Mouse (Mus musculus) thymus, adult 2 months (tissue): ENCODE data around the gene Ranbp1. TPM values are rescaled to one million over a fixed set of nuclear protein-coding genes. Genes with fewer than 3 reads are reported as not detected.

ENCODE experiments used
- DNase-seq: peaks from one replicate; pipeline ENCODE4 v3.0.0; 2021
- H3K27ac ChIP-seq: fragments of 200-500 bp; 2 replicates; pipeline ENCODE4 v1.5.1; 2012; ENCODE audit warnings: low read length, control low read depth; ENCODE audit not compliant: control insufficient read depth, insufficient read depth
- H3K27me3 ChIP-seq: fragments of 200-500 bp; 2 replicates; pipeline ENCODE4 v1.6.1; 2012; ENCODE audit warnings: mild to moderate bottlenecking, low read length, moderate library complexity, mixed read lengths; ENCODE audit not compliant: control insufficient read depth, insufficient read depth
- H3K36me3 ChIP-seq: fragments of 200-500 bp; 2 replicates; pipeline ENCODE4 v1.6.1; 2012; ENCODE audit warnings: mild to moderate bottlenecking, low read length, moderate library complexity; ENCODE audit not compliant: control insufficient read depth, insufficient read depth
- H3K4me1 ChIP-seq: fragments of 200-500 bp; replicated peaks from 2 replicates; pipeline ENCODE4 v1.6.1; 2012; ENCODE audit warnings: low read length; ENCODE audit not compliant: control insufficient read depth, insufficient read depth
- H3K4me3 ChIP-seq: fragments of 200-500 bp; 2 replicates; pipeline ENCODE4 v1.5.1; 2012; ENCODE audit warnings: mild to moderate bottlenecking, low read length, control low read depth, moderate library complexity; ENCODE audit not compliant: control insufficient read depth, insufficient read depth
- CTCF ChIP-seq: fragments of 200-500 bp; IDR thresholded peaks from 2 replicates; pipeline ENCODE4 v1.5.1; 2012; ENCODE audit warnings: mild to moderate bottlenecking, control low read depth, low read length, moderate library complexity, borderline replicate concordance; ENCODE audit not compliant: control insufficient read depth, poor library complexity, insufficient read depth; ENCODE audit errors: extremely low read depth
- POLR2A ChIP-seq: fragments of 200-500 bp; IDR thresholded peaks from 2 replicates; pipeline ENCODE4 v1.6.1; 2012; ENCODE audit warnings: mild to moderate bottlenecking, low read length, control low read depth, moderate library complexity; ENCODE audit not compliant: control insufficient read depth, poor library complexity, insufficient read depth; ENCODE audit errors: extremely low read depth
- WGBS: fragments of 180-500 bp; shearing (Covaris S2); methylation state at CpG from one replicate; pipeline ENCODE4 v1.1.7; 2018; 5-methylcytosine and 5-hydroxymethylcytosine counted together
- polyA plus RNA-seq: library from polyadenylated mRNA; depleted of rRNA; stranded (reverse); fragments of >200 nt; gene quantifications from 2 replicates; pipeline ENCODE4 v1.2.3, GENCODE M21; 2012

Gene Ranbp1
- polyA plus RNA-seq, 1 experiment, result 81.8 TPM

GRCm38 (mm10) chr16:18229622-18230021 is 18.9 kb downstream of the Ranbp1 start:
- no peak for DNase-seq
- Histone ChIP-seq H3K4me1 (peaks cover 54% of the 10 kb centered on the region), H3K27ac (peak overlapping the region; percentile 63), H3K27me3 (no peaks in the 10 kb centered on the region), H3K4me3 (no peak overlapping the region), H3K36me3 (peaks cover 31% of the 10 kb centered on the region)
- no peak for TF ChIP-seq CTCF
- no peak for TF ChIP-seq POLR2A
- 37% methylated on average over 11 of the region's 11 CpGs for WGBS

DNA sequence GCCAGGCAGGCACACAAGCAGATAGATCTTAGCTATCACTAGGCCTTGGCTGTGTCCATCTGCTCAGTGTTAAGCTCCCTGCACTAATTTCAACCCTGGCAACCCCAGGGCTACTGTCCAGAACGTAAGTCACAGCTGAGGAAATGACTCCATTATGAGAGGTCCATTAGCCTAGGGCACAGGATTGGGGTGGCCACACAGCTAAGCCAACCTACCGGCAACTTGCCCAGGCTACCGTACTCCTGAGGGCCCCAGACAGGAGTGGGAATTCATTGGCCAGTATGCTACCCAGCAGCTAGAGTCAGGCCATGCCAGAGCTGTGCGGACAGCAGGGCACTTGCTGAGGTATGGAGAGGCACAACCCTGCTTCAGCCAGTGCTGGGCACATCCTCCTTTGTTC is 19.7 kb downstream of the Ranbp1 start:
- H3K27me3 ChIP-seq, result no peaks in the 10 kb centered on the region
- TF ChIP-seq CTCF (no peak), POLR2A (no peak)
- peaks cover 47% of the 10 kb centered on the region for H3K4me1 ChIP-seq
- H3K27ac ChIP-seq, result no peak overlapping the region
- H3K4me3 ChIP-seq, result no peak overlapping the region
- H3K36me3 ChIP-seq, result peaks cover 39% of the 10 kb centered on the region
- 98% methylated on average over 4 of the region's 4 CpGs for WGBS
- DNase-seq, result no peak

GRCm38 (mm10) chr16:18227897-18228422 is 20.6 kb downstream of the Ranbp1 start:
- Histone ChIP-seq H3K4me3 (no peak overlapping the region), H3K4me1 (peaks cover 40% of the 10 kb centered on the region), H3K27ac (no peak overlapping the region), H3K36me3 (peaks cover 46% of the 10 kb centered on the region), H3K27me3 (no peaks in the 10 kb centered on the region)
- 99% methylated on average over 20 of the region's 20 CpGs for WGBS
- DNase-seq, result no peak
- TF ChIP-seq CTCF (no peak), POLR2A (no peak)

GRCm38 (mm10) chr16:18227187-18227586 is 21.3 kb downstream of the Ranbp1 start:
- H3K36me3 ChIP-seq, result peaks cover 51% of the 10 kb centered on the region
- no peak overlapping the region for H3K27ac ChIP-seq
- H3K27me3 ChIP-seq, result no peaks in the 10 kb centered on the region
- peaks cover 36% of the 10 kb centered on the region for H3K4me1 ChIP-seq
- H3K4me3 ChIP-seq, result no peak overlapping the region
- no peak for DNase-seq
- TF ChIP-seq CTCF, result no peak
- TF ChIP-seq POLR2A, result no peak
- WGBS, result 98% methylated on average over 13 of the region's 13 CpGs

DNA sequence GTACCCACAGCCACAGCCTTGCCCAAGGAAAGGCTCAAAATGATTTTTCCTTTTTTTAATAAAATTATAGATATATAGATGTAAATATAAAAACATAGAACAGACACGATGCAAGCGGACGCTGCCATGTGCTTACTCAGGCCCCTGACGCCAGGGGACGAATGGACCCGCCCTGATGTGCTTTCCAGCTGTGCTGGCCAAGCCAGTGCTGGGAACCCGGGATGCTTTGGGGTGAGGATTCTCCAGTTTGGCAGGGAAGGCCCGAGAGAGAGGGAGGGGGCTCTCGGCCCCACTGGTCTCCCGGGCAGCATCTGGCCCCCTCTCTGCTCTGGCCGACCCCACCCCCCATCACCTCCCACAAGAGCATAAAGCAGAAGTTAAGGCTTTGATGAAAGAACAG is 26.3 kb downstream of the Ranbp1 start:
- WGBS, result 86% methylated on average over 11 of the region's 11 CpGs

DNA sequence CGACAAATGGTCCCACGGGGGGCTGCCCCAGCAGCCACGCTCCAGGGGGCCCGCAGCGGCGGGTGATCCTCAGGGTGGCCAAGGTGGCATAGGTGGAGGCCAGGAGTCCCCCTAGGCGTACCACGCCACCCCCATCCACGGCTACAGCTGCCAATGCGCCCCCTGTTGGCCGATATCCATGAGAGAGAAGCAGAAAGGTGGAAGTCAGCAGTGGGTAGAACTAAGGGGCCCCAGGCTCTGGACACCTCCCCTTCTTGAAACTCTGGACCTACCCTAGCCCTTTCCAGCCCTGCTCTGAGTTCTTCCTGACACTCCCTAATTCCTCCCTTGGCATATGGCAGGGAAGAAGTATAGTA is 27.0 kb downstream of the Ranbp1 start:
- no peak overlapping the region for H3K4me3 ChIP-seq
- WGBS, result 86% methylated on average over 11 of the region's 11 CpGs
- H3K27ac ChIP-seq, result no peak overlapping the region
- H3K36me3 ChIP-seq, result peaks cover 39% of the 10 kb centered on the region
- no peak for DNase-seq
- no peaks in the 10 kb centered on the region for H3K27me3 ChIP-seq
- H3K4me1 ChIP-seq, result peaks cover 28% of the 10 kb centered on the region
- no peak for TF ChIP-seq POLR2A
- peak; percentile 33; the same call in 1 of the 2 replicates for TF ChIP-seq CTCF

More for the DNA sequence above, 26.3 kb downstream of the Ranbp1 start:
- H3K27ac ChIP-seq, result no peak overlapping the region
- TF ChIP-seq CTCF (no peak), POLR2A (no peak)
- DNase-seq, result no peak
- H3K4me3 ChIP-seq, result no peak overlapping the region
- H3K36me3 ChIP-seq, result peaks cover 44% of the 10 kb centered on the region
- no peaks in the 10 kb centered on the region for H3K27me3 ChIP-seq
- H3K4me1 ChIP-seq, result peaks cover 28% of the 10 kb centered on the region
